Mouse (Mus musculus) right cerebral cortex, postnatal 14 days (tissue): ENCODE results near the gene Grpel1.

Experiments used
- DNase-seq: peaks from one replicate; pipeline ENCODE4 v3.0.0; 2022

Grpel1 gene

DNA sequence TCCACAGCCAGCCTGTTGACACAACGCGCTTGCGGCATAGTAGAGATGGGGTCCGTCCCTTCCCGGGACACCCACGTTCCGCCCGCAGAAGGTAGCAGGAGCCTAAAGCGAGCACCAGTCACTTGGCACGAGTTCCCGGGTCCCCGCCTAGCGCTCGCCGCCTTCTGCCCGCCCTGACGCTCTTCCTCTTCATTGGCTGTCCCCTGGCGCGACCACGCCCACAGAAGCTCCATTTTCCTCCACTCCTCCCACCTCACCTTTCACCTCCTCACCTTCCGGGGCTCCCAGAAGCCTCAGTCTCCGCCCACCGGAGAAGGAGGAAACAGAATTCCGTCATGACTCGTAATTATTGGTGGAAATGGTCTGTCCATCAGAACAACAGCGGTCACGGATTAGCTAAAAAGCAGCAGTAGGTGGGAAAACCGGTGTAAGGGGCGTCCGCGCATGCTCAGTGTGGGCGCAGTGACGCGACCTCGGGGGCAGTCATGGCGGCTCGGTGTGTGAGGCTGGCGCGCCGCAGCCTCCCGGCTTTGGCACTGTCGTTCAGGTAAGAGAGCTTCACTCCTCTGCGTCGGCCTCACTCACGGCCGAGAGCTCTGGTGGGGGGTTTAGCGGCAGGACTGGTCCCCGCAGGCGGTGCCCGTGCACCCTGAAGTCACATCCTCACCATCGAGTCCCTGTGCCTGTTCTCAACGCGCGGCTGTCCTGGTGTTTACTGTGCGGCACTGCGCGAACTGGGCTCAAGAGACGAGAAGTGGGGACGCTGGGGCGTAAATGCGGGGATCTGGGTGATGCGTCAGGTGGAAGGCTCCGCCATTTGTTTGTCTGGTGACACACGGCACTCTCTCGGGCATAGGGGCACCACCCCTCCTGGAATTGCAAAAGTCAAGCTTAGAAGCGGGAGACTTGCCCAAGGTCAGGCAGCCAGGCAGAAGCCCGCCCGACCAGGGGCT, at the start of gene Grpel1:
TSS of gene Grpel1 (plus strand) at position 290 of the 953 bp plus-strand sequence.
- peak; percentile 95 for DNase-seq

DNA sequence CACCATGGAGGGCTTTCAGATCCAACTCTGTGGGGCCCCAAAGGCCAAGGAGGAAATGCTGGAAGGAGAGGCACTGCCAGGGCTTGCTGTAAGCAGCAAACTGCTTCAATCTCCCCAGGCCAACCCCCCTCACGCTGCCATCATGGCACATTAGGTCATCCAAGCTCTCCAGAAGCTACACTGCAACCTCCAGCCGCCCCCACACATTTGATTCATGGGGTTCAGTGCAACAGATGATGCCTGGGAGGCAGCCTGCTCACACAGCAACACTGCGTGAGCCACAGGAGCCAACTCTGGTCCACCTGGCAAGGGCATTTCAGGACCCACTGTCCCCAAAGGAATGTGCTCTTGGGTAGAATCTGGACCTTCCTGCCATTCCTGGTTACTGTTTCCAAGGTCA, 44.9 kb upstream of the Grpel1 start:
- DNase-seq, result no peak

DNA sequence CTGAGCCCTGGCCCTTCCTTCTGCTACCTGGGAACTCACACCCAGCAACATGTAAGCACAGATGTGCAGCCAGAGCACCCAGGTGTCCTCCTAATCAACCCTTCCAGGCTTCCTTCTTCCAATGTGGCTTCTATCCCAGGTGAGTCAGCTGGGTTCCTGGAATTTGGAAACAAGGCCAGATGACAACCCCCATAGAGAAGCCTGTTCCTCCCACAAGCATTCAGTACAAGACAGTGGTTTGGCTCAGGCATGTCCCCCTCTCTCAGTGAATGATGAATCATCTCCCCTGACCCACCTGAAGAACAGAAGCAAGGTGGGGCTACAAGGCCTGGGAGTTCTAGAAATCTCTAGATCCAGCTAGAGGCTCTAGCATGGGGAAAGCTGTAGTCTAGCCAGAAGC, 42.1 kb upstream of the Grpel1 start:
- no peak for DNase-seq

DNA sequence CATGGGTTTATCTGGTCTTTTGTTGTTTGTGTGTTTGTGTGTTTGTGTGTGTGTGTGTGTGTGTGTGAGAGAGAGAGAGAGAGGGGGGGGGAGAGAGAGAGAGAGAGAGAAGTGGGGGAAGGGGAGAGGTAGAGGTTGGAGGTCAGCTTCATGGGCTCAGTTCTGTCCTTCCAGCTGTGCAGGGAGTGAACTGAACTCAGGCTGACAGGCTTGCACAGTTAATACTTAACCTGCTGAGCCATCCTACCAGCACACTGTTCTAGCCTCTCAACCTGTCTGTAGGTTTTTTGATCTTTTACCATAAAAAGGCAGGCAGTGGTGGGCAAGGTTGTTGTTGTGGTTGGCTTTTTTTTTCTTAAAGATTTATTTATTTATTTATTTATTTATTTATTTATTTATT, 40.1 kb upstream of the Grpel1 start:
- no peak for DNase-seq

DNA sequence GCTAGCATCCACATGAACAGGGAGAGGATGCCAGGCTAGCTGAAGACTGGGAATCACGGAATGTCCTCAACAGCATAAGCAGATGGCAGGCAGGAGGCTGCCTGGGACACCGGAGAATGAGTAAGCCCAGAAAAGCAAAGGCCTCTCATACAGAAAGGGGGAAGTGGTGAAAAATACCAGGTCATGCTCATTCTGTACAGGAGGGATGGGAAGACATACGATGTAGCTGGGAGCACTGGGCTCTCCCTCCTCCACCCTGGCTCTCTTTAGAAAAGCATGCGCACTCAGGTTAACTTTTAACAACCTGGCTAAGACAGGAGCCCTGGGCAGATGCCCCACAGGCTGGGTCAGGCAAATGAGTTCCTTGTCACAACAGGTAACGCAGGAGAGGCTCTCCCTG, 38.4 kb upstream of the Grpel1 start:
- no peak for DNase-seq

DNA sequence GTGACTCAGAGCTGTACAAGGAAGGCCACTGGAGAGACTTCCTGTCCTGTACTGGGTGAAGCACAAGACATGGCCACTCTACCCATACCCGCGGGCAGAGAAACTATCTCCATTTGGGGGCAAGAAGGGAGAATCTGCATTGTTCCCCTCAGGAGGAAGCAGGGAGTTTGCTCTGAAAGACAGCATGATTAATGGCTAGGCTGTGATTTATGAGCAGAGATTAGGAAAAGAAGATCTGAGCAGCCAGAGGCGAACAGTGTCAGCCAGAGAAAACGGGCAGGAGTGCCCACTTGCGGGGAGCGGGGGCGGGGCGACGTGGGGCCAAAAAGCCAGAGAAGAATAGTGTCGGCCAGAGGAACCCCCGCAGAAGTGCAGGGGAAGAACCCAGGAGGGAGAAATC, 37.0 kb upstream of the Grpel1 start:
- DNase-seq, result no peak

DNA sequence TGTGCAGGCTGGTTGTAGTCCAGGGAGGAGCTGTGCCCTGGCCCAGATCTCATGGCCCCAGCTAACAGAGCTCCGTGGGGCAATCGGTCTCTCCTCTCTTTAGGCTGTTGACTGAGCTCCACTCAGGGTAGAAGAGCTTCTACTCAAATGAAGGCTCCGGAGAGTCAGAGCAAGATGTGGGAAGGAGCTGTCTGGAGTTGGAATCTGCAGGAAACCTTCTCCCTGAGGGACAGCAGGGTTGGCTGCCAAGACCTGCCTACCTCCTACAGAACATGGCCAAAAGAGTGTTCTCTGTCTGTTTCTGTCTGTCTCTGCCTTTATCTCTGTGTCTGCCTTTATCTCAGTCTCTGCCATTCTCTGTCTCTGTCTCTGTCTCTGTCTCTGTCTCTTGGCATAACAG, 35.2 kb upstream of the Grpel1 start:
- DNase-seq, result no peak

DNA sequence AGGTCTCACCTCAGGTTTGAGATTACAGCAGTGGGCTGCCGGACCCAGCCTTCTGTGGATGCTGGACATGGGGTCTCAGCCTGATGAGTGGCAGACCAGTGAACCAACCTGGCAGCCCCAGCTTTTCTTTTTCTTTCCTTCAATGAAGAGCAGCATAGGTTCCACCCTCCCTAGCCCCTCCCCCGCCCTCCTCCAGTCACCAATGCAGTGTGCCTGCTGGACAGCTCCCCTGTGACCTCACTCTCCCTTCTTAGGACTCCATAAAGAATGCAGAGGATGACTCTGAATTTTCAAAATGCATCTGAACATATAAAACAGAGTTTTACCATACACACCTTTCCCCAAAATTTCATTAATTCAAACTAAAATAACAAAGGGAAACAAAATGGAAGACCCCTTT, 33.1 kb upstream of the Grpel1 start:
- DNase-seq, result no peak

DNA sequence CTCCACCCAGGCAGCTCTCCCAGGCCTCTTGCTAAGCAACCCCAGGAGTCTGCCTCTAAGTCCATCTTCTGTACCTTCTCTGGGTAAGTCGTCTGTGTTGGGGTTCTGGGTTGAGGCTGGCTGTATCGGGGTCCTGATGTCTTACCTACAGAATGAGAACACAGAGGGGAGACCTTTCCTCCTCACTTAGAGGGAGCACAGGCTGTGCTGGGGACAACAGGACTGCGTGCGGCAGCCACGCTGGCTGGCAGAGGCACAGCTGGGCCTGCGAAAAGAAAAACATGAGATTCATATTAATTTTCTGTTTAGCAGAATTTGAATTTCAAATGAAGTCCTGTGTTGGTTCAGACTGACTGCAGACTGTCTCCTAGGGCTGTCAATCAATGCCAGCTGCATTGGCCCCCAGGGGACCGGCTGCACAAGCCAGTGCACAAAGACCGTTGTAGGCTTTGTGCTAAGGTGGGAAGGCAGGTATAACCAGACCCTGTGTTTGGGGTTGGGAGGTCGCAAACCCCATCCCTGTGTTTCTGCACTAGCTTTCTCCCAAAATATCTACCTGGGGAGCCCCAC, 30.3 kb upstream of the Grpel1 start:
- DNase-seq, result no peak

DNA sequence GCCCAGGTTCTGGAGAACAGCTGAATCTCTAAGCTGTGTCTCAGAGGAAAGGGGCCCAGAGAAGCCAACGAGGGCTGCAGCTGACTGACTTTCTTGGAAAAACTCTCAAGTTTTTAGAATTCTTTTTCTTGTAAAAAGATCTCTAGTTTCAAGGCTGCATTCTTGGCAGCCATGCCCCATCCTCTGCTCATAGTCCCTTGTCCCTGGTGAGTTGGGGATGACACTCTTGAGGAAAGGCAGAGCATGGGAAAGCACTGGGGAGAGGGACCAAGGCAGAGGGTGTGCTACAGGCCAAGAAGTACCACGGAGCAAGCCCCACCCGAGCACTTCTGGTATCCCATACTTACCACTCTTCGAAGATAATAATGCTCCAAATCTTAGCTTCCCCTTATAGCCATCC, 27.9 kb upstream of the Grpel1 start:
- DNase-seq, result no peak

DNA sequence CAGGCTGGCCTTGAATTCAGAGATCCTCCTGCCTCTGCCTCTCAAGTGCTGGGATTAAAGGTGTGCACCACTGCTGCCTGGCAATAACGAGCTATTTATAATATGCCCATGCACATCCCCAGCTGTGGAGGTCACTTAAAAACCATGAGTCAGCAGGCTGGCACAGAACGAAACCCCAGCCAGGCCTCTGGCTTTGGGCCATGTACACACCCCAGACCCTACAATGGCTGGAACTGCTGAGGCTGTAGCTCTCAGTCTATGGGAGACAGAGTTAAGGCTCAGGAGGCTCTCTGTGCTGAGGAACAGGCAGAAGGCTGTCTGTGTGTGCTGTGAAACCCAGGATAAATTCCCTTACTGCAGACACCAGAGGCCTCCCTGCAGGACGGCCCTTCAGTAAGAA, 24.1 kb upstream of the Grpel1 start:
- no peak for DNase-seq

DNA sequence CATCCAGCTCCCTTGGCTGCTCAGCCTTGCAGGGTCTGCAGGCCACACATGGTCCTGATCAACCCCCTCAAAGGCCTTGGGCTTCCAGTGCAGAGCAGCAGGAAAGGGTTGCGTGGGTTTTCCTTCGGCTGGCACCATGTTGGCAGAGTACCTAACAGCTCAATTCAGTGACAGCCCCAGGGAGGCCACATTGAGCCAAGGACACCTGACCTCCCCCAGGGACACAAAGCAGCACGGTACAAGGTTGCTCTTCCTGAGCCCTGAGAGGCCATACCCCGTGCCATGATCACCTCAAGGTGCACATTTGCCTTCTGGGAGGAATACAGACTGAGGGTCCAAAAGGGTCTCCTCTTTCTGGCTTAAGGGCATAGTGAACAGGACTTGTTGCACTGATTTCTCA, 20.2 kb upstream of the Grpel1 start:
- no peak for DNase-seq

DNA sequence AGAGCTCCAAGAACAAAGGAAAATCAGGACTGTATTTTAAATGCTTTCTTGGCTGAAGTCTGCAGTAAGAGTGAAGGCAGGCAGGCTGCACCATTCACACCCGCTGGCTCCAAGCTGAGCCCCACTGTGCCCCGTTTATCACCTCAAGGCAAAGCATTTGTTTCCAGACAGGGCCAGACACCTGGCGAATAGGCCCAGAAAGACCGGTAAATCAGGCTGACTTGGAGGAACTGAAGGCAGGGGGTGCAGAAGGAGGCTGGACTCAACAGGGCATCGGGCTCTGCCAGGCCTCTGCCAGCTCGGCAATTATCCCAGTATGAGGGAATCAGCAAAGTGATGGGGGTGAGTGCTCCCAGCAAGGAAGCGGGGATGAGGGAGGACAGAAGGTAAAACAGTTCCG, 19.8 kb upstream of the Grpel1 start:
- no peak for DNase-seq

DNA sequence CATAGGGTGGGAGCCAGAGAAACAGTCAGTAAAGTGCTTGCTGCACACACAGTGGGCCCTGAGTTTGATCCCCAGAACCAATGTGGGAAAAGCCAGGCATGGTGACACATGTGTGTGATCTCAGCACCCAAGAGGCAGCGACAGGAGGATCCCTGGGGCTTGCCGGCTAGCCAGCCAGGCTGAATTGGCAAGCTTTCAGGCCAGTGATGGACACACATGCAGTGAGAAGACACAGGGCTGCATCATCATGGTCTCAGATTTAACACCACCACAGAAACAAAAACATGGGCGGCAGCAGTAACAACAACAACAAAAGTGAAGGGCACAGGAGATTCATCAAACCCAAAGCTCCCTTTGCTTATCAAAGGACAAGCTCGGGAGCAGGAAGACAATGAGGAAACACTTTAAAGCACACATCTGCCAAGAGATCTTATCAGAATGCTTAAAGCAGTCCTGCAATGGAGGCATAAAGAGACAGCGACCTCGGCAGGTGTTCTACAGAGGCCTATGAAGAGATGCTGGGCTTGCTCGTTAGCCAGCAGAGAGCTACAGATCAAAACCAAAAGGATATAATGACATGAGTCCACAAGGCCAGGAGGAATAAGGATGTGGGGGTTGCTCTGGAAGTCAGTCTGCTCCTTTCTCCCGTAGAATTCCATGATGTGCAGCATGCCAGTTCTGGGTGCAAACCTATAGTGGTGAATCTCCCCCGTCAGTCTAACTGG, 18.5 kb upstream of the Grpel1 start:
- DNase-seq, result no peak

DNA sequence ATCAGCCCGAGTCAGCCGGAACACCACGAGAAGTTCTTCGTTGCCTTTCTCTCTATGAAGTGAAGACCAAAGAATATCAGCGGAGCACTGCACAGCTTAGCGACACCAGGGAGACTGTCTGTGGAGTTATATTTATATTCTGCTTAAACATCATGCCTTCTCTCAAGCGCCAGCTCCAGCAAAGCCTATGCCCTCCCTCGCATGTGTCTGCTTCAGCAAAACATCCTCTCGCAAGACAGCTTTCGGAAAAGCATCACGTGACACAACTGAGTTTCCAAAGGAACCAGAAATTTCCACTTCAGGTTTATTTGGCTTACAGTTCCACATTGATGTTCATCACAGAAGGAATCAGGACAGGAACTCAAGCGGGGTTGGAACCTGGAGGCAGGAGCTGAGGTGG, 16.9 kb upstream of the Grpel1 start:
- no peak for DNase-seq

DNA sequence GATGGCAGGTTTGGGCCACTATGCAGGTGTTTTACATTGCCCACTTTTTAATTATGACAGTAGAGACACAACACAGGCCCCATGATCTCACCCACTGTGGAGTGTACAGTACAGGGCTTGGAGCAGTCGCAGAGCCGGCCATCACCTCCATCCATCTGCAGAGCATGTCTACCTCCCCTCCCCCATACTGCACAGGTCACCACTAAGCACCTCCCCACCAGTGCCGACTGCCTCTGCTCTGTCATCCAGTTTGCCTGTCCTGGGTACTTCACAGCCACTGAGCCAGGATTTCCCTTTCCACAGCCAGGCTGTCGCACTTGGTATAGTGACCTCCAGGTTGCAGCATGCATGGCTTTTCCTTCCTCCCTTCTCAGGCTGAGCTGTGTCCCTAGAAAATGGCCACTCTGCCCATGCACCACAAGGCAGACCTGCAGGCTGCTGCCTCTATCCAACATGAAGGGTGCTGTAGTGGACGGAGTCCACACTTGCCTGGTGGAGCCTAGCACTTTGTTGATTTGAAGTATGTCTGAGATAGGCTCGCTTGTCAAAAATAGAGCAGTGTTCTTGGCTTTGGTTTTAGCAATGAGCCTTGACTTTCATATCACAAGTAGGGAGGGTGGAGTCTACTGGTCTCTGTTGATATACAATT, 15.0 kb upstream of the Grpel1 start:
- DNase-seq, result no peak

DNA sequence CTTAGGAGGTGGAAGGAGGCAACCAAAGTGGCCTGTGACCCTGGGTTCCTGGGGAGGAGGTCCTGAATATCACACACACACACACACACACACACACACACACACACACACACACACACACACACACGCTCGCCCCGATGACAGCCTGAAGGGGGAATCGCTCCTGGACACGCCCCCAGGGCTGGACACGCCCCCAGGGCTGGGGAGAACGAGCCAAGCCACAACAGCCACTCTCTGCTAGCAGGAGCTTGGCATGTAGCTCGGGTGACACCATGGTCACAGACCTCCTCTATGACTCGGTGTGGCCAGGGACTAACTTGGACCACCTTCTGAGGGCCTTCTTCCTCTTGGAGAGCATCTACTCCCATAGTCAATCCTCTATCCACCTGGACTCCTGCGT, 13.7 kb upstream of the Grpel1 start:
- no peak for DNase-seq

DNA sequence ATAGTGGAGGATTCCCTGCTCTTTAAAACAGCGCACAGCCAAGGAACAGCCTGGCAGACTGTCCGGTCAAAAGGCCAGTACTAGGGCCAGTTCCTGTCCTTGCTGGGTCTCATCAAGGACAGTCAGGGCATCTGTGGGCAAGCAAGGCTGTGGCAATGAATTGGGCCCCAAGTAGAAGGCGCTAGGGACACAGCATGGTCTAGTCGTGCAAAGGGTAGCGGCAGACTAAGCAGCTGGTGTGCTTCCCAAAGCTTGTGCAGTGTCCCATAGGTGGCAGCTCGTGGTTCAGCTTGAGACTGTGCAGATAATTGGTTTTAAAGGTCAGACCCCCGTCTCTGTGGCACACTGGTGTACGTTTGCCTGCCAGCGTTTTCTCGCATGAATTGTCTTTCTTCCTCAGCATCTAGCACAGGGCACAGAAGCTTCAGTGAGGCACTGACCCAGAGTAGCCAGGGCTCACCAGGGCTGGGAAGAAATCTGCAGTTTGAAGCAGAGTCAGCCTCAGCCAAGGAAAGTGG, 12.9 kb upstream of the Grpel1 start:
- no peak for DNase-seq

DNA sequence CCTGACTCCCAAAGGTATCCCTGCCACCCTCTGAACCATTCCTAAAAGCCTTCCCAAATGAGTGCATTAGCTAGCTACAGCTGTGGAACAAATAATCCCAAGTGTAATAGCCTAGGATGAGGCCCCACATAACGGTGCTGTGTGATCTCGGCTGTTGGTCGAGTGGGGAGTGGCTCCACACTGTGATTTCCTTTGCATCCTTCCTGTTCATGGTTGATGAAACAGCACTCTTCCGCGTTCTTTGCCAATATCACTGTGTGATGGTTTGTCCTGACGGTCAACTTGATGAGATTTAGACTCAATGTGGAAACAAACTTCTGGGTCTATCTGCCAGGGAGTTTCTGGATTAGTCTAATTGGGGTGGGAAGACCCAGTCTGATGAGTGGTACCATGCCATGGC, 12.0 kb upstream of the Grpel1 start:
- no peak for DNase-seq

DNA sequence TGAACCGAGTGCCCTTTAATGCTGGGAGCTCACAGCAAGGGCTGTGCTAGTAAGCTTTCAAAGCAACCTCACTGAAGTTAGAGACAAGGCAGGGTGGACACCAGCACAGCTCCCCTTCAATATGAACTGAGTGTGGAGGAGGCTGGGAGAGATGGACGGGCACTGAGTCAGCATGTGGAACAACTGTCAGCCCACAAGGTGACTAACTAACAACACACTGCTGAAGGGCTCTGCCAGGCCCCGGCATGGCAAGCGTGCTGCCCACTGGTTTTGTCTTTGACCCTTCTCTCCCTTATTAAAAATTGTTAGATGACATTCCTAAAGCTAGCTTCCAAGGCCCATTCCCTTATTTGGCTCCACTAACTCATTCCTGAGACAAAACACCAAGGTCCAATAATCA, 7.1 kb upstream of the Grpel1 start:
- no peak for DNase-seq

DNA sequence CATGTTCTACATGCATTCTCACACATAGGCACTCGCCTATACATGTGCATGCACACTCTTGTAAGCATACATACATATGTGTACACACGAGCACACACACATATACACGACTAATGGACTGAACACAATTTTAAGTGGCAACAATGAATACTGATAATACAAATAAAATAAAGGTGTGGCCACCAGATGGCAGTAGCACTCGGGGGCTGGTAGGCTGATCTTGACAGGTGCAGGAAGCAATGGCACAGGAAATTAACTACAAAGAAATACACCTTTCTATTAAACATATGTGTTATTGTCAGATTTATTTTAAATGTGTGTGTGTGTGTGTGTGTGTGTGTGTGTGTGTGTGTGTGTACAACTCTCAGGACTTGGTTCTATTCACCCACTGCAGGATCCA, 5.9 kb upstream of the Grpel1 start:
- DNase-seq, result no peak

DNA sequence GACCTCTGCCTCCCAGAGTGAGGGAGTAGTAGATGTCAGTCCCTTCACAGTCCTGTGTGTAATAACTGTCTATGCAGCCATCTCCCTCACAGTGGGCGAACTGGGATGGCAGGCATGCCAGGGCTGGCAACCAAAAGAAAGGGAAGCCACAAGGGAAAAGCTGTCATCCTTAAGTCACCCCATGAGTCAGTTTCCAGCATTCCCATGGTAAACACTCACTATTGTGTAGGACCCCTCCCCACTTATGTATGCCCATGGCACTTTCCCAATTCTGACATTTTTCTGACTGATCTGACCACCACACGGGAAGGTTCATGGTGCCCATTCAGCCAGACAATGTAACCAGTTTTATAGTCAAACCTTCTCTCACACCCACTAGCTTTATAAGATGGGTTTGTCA, 4.1 kb upstream of the Grpel1 start:
- no peak for DNase-seq

DNA sequence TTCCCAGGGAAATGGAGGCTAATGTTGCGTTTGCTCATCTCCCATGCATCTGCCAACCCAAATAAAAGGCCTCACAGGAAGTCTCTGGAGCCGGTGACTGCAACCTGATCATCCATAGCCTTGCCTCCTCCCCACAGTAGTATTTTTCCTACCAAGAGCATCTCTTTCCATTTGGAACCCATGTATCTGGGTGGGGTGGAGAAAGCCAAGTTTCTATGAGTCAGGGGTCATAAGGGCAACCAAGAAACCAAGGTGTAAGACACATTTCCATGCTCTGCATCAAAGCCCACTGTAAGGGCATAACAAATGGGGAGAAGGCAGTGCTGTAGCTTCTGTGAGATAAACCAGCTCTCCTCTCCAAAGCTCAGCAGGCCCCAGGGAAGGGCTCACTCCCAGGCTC, 3.6 kb upstream of the Grpel1 start:
- no peak for DNase-seq
